Mouse (Mus musculus) kidney, postnatal 10 days (tissue): ENCODE results near the gene Fam168a.
A peak's percentile ranks its signal among the peaks of the same experiment; 100 is the strongest.

Source experiments
- DNase-seq: peaks from one replicate; pipeline ENCODE4 v3.0.0; 2021; ENCODE audit warnings: mixed read lengths

The Fam168a gene

GRCm38 (mm10) chr7:100871355-100871754 is 164.9 kb downstream of the Fam168a start:
- DNase-seq, result no peak

- peak; percentile 67 for DNase-seq
These were observed 165.5 kb downstream of the Fam168a start for GRCm38 (mm10) chr7:100871892-100872291.

GRCm38 (mm10) chr7:100873197-100873596 is 166.8 kb downstream of the Fam168a start:
- no peak for DNase-seq

DNA sequence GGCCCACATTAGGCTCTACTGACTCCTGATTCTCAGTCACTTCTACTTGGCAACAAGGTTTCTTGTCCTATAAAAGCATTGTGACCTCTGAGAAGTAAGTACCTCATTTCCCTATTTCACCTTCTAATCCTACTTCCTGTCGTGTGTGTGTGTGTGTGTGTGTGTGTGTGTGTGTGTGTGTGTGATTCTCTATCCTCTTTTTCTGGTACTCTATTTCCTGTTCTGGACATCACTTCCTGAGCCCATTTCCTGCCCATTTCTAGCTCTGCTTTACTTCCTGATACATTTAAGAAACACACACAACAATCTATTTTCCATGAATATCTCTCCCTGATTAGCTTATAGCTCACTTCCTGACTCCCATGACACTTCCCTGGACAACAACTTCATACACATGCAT is 169.4 kb downstream of the Fam168a start:
- DNase-seq, result no peak

- DNase-seq, result peak; percentile 52
These were observed 169.9 kb downstream of the Fam168a start for GRCm38 (mm10) chr7:100876293-100876692.

- no peak for DNase-seq
These were observed 170.3 kb downstream of the Fam168a start for GRCm38 (mm10) chr7:100876771-100877170.

DNA sequence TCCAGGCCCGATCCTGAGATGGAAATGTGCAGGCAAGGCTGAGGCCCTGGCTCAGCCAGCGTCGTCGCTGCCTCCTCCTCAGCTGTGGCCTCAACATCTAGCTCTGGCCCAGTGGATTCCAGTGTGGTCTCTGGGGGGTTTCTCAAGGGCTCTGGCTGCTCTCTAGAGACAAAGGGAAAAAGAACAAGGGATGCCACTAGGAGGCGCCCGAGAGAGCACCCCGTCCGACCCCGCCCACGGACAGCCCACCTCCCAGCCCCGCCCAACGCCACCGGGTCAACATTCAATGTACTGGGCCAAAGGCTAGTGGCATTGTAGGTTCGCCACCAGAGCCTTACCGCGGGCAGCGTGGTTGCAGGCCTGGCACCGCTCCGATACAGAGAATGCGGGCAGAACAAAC is 173.2 kb downstream of the Fam168a start:
- DNase-seq, result peak; percentile 89

GRCm38 (mm10) chr7:100881531-100881930 is 175.1 kb downstream of the Fam168a start:
- no peak for DNase-seq

GRCm38 (mm10) chr7:100881950-100882349 is 175.5 kb downstream of the Fam168a start:
- DNase-seq, result no peak

DNA sequence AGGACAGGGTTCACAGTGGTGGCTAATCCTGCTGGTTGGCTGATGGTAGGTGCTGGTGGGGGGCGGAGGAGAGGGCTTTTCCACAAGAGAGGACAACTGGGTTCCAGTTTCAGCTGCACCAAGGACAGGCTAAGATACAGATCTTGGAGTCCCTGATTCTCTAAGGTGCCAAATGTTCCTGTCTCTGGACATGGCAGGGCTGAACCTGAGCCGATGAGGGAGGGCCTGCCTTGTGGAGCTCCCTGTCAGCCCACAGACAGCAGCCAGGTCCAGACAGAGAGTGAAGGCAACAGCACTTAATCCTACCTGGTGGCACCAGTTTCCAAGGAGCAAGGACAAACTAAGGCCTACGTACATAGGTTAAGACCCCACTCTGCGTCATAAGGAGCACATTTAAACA is 178.0 kb downstream of the Fam168a start:
- no peak for DNase-seq

DNA sequence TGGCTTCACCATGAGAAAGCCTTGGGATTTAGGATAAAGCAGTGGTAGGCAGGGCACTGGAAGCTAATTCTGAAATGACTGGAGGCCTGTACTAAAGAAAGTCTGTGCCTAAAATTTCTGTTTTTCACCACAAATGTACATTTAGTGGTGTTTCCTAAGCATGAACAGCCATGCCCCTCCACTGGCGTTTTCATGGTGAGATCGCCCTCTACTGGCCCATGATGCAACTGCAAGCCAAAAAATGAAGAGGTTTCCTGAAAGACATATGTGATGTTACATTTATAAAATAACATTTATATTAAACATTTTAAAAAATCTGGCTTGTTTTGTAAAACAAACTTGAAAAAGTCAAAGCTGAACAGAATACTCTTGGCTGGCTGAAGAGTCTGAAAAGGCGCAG is 180.1 kb downstream of the Fam168a start:
- DNase-seq, result peak; percentile 71
